Mouse (Mus musculus) heart, postnatal 4 days (tissue): ENCODE measurements around the gene Gm26992. TPM values are rescaled to one million over a fixed set of nuclear protein-coding genes. Genes with fewer than 3 reads are reported as not detected.
"Not testable (repeated sequence)": the region's sequence is repeated elsewhere in the genome, so short reads cannot be mapped to it uniquely, and the experiment has no call there.

Experiments
- DNase-seq: peaks from one replicate; pipeline ENCODE4 v3.0.0; 2021
- total RNA-seq, 2 experiments: library from RNA; stranded (reverse); gene quantifications; 2 replicates each; pipeline ENCODE4 v1.2.3; 2021

Gene Gm26992
- not detected for total RNA-seq

GRCm38 (mm10) chrX:103421710-103422109 lies at the start of gene Gm26992:
Gene Gm26992, plus strand, starts transcription at chrX:103422010.
- DNase-seq = no peak

- DNase-seq = peak; percentile 9
Observed at GRCm38 (mm10) chrX:103374250-103374649, 47.6 kb upstream of the Gm26992 start.

GRCm38 (mm10) chrX:103384528-103384927 lies 37.3 kb upstream of the Gm26992 start:
- no peak for DNase-seq

- DNase-seq = no peak
Observed at GRCm38 (mm10) chrX:103388131-103388530, 33.7 kb upstream of the Gm26992 start.

GRCm38 (mm10) chrX:103393841-103394240 lies 28.0 kb upstream of the Gm26992 start:
- no peak for DNase-seq

- DNase-seq = no peak
Observed at GRCm38 (mm10) chrX:103405021-103405420, 16.8 kb upstream of the Gm26992 start.

- DNase-seq = no peak
Observed at GRCm38 (mm10) chrX:103414167-103414566, 7.6 kb upstream of the Gm26992 start, which contains the start of gene Tsx. Gene Tsx, plus strand, starts transcription at chrX:103414467.

- no peak for DNase-seq
Observed at GRCm38 (mm10) chrX:103427677-103428076, 5.9 kb downstream of the Gm26992 start.

- no peak for DNase-seq
Observed at GRCm38 (mm10) chrX:103432293-103432692, 10.5 kb downstream of the Gm26992 start.

GRCm38 (mm10) chrX:103438023-103438422 lies 16.2 kb downstream of the Gm26992 start:
- DNase-seq = no peak

GRCm38 (mm10) chrX:103440803-103441202 lies 19.0 kb downstream of the Gm26992 start:
- DNase-seq = peak; percentile 20

- DNase-seq = peak; percentile 28
Observed at GRCm38 (mm10) chrX:103443755-103444154, 21.9 kb downstream of the Gm26992 start.

GRCm38 (mm10) chrX:103447539-103448169 lies 25.8 kb downstream of the Gm26992 start:
- DNase-seq = peak; percentile 49

- DNase-seq = not testable (repeated sequence)
Observed at GRCm38 (mm10) chrX:103448429-103448828, 26.6 kb downstream of the Gm26992 start.

GRCm38 (mm10) chrX:103448943-103449722 lies 27.3 kb downstream of the Gm26992 start:
- not testable (repeated sequence) for DNase-seq

GRCm38 (mm10) chrX:103452815-103453214 lies 31.0 kb downstream of the Gm26992 start:
- no peak for DNase-seq

GRCm38 (mm10) chrX:103460056-103460455 lies 38.2 kb downstream of the Gm26992 start:
- peak; percentile 21 for DNase-seq

- no peak for DNase-seq
Observed at GRCm38 (mm10) chrX:103468998-103469397, 47.2 kb downstream of the Gm26992 start.

GRCm38 (mm10) chrX:103472346-103472745 lies 50.5 kb downstream of the Gm26992 start:
- DNase-seq = no peak

GRCm38 (mm10) chrX:103477507-103477906 lies 55.7 kb downstream of the Gm26992 start:
- peak; percentile 61 for DNase-seq

GRCm38 (mm10) chrX:103481243-103482096 lies 59.7 kb downstream of the Gm26992 start:
- peak; percentile 53 for DNase-seq

GRCm38 (mm10) chrX:103482097-103482451 lies 60.3 kb downstream of the Gm26992 start:
- DNase-seq = no peak

GRCm38 (mm10) chrX:103483047-103483446 lies 61.2 kb downstream of the Gm26992 start:
- peak; percentile 74 for DNase-seq
